ENCODE assay signal across 8 mouse cellular contexts in genomic region chr14:54653496-54653895, GRCm38 (mm10). TPM values are rescaled to one million over a fixed set of nuclear protein-coding genes. Genes with fewer than 3 reads are reported as not detected.
DNase-seq lines count a peak whose midpoint lies in the region; ATAC-seq and TF ChIP-seq lines count a peak whose summit lies in the region.

No protein-coding gene starts in this region.

- peaks cover 3% of the 10 kb centered on the region for H3K4me1 ChIP-seq in ES-Bruce4 (ENCODE audit: control insufficient read depth, insufficient read depth, low read length)
- H3K4me1 ChIP-seq in forebrain, embryonic 11.5 days (replicated peaks; ENCODE audit: control insufficient read depth, insufficient read depth, low read length): peaks cover 12% of the 10 kb centered on the region
- peaks cover 6% of the 10 kb centered on the region for H3K4me1 ChIP-seq in heart, postnatal 0 days (ENCODE audit: control insufficient read depth, insufficient read depth)
- peaks cover 42% of the 10 kb centered on the region for H3K4me1 ChIP-seq in liver, embryonic 15.5 days (replicated peaks)
- H3K4me1 ChIP-seq in neural tube, embryonic 11.5 days (ENCODE audit: control insufficient read depth, insufficient read depth, low read length): peaks cover 9% of the 10 kb centered on the region; the same call in 1 of the 2 replicates
- peaks cover 6% of the 10 kb centered on the region; the same call in 1 of the 2 replicates for H3K4me1 ChIP-seq in stomach, embryonic 16.5 days (ENCODE audit: control insufficient read depth, insufficient read depth, low read length)

- 0 out of 2 replicates have a peak, but pooled peaks have one; percentile 27 for TF ChIP-seq EP300 in ES-Bruce4 (IDR thresholded peaks at IDR 0.05; ENCODE audit: insufficient read depth, low read depth, low read length)
- no peak for TF ChIP-seq EP300 in heart, postnatal 0 days (IDR thresholded peaks at IDR 0.05; ENCODE audit: low read depth)

- TF ChIP-seq POLR2A in ES-Bruce4 (IDR thresholded peaks at IDR 0.05; ENCODE audit: insufficient read depth, low read length): peak; percentile 54

- no peaks in the 10 kb centered on the region for H3K27me3 ChIP-seq in ES-Bruce4 (ENCODE audit: control insufficient read depth, insufficient read depth, low read length, poor library complexity, severe bottlenecking)
- no peaks in the 10 kb centered on the region for H3K27me3 ChIP-seq in forebrain, embryonic 11.5 days (ENCODE audit: control insufficient read depth, insufficient read depth, low read length)
- no peaks in the 10 kb centered on the region for H3K27me3 ChIP-seq in heart, postnatal 0 days (ENCODE audit: control insufficient read depth, insufficient read depth, low read length)
- H3K27me3 ChIP-seq in liver, embryonic 15.5 days: no peaks in the 10 kb centered on the region
- H3K27me3 ChIP-seq in neural tube, embryonic 11.5 days (ENCODE audit: control insufficient read depth, insufficient read depth, low read length): no peaks in the 10 kb centered on the region
- H3K27me3 ChIP-seq in stomach, embryonic 16.5 days (ENCODE audit: control insufficient read depth, insufficient read depth, low read length): no peaks in the 10 kb centered on the region

- peaks cover 42% of the 10 kb centered on the region for H3K36me3 ChIP-seq in ES-Bruce4 (ENCODE audit: control insufficient read depth, insufficient read depth, low read length, poor library complexity, severe bottlenecking)
- peaks cover 19% of the 10 kb centered on the region for H3K36me3 ChIP-seq in forebrain, embryonic 11.5 days (ENCODE audit: control insufficient read depth, insufficient read depth, low read length)
- peaks cover 71% of the 10 kb centered on the region for H3K36me3 ChIP-seq in heart, postnatal 0 days (replicated peaks; ENCODE audit: control insufficient read depth, insufficient read depth, low read length)
- H3K36me3 ChIP-seq in liver, embryonic 15.5 days (replicated peaks): peaks cover 81% of the 10 kb centered on the region
- H3K36me3 ChIP-seq in neural tube, embryonic 11.5 days (ENCODE audit: control insufficient read depth, insufficient read depth, low read length): peaks cover 25% of the 10 kb centered on the region
- H3K36me3 ChIP-seq in stomach, embryonic 16.5 days (ENCODE audit: control insufficient read depth, insufficient read depth, low read length): peaks cover 31% of the 10 kb centered on the region

- peak overlapping the region; percentile 63 for H3K27ac ChIP-seq in ES-Bruce4 (ENCODE audit: insufficient read depth, low read length)
- H3K27ac ChIP-seq in forebrain, embryonic 11.5 days (ENCODE audit: low read depth, low read length): peak overlapping the region; percentile 81
- H3K27ac ChIP-seq in heart, postnatal 0 days (ENCODE audit: low read depth): peak overlapping the region; percentile 84
- H3K27ac ChIP-seq in liver, embryonic 15.5 days (replicated peaks): peak overlapping the region; percentile 81
- no peak overlapping the region; the same call in 1 of the 2 replicates for H3K27ac ChIP-seq in neural tube, embryonic 11.5 days (ENCODE audit: low read depth, low read length)
- H3K27ac ChIP-seq in stomach, embryonic 16.5 days (ENCODE audit: low read length): peak overlapping the region; percentile 68

- no peaks in the 10 kb centered on the region for H3K9me3 ChIP-seq in ES-Bruce4 (replicated peaks; ENCODE audit: control insufficient read depth, insufficient read depth, low read length, poor library complexity, severe bottlenecking)
- no peaks in the 10 kb centered on the region for H3K9me3 ChIP-seq in forebrain, embryonic 11.5 days (ENCODE audit: control insufficient read depth, low read length)
- H3K9me3 ChIP-seq in heart, postnatal 0 days (replicated peaks; ENCODE audit: control insufficient read depth, low read length): no peaks in the 10 kb centered on the region
- no peaks in the 10 kb centered on the region for H3K9me3 ChIP-seq in liver, embryonic 15.5 days (replicated peaks)
- no peaks in the 10 kb centered on the region for H3K9me3 ChIP-seq in neural tube, embryonic 11.5 days (ENCODE audit: control insufficient read depth, low read length)
- H3K9me3 ChIP-seq in stomach, embryonic 16.5 days (replicated peaks; ENCODE audit: control insufficient read depth, low read length): no peaks in the 10 kb centered on the region

- peak overlapping the region; percentile 100 for H3K4me3 ChIP-seq in ES-Bruce4 (ENCODE audit: low read depth, low read length)
- peak overlapping the region; percentile 75 for H3K4me3 ChIP-seq in forebrain, embryonic 11.5 days (ENCODE audit: low read depth, low read length)
- peak overlapping the region; percentile 69 for H3K4me3 ChIP-seq in heart, postnatal 0 days (ENCODE audit: low read depth, low read length)
- H3K4me3 ChIP-seq in liver, embryonic 15.5 days (replicated peaks): peak overlapping the region; percentile 66
- H3K4me3 ChIP-seq in neural tube, embryonic 11.5 days (ENCODE audit: low read depth, low read length): peak overlapping the region; percentile 58
- H3K4me3 ChIP-seq in stomach, embryonic 16.5 days (replicated peaks; ENCODE audit: low read length): peak overlapping the region; percentile 64

- H3K9ac ChIP-seq in ES-Bruce4 (ENCODE audit: low read depth, poor library complexity, severe bottlenecking): peak overlapping the region; percentile 99
- H3K9ac ChIP-seq in forebrain, embryonic 11.5 days (ENCODE audit: low read length): peak overlapping the region; percentile 90
- H3K9ac ChIP-seq in heart, postnatal 0 days (replicated peaks; ENCODE audit: low read depth, low read length): peak overlapping the region; percentile 79
- H3K9ac ChIP-seq in liver, embryonic 15.5 days: peak overlapping the region; percentile 61
- H3K9ac ChIP-seq in neural tube, embryonic 11.5 days (ENCODE audit: low read length): peak overlapping the region; percentile 70
- H3K9ac ChIP-seq in stomach, embryonic 16.5 days (ENCODE audit: low read length): peak overlapping the region; percentile 80

- WGBS in forebrain, embryonic 11.5 days: under 1% methylated on average over 12 of the region's 12 CpGs
- WGBS in heart, postnatal 0 days: 0% methylated on average over 12 of the region's 12 CpGs
- WGBS in liver, embryonic 15.5 days (ENCODE audit: insufficient replicate concordance): 0% methylated on average over 12 of the region's 12 CpGs
- under 1% methylated on average over 12 of the region's 12 CpGs for WGBS in neural tube, embryonic 11.5 days
- WGBS in stomach, embryonic 16.5 days: 0% methylated on average over 12 of the region's 12 CpGs

- DNase-seq in c-Kit-positive CD71-positive TER-119-negative erythroid progenitor cells, embryonic 14.5 days (ENCODE audit: low read depth): peak; percentile 81
- DNase-seq in forebrain, embryonic 11.5 days (ENCODE audit: low spot score): peak; percentile 93
- peak; percentile 97 for DNase-seq in heart, postnatal 0 days (ENCODE audit: low spot score)
- DNase-seq in kidney, postnatal 36 days: peak; percentile 91 to 95
- peak; percentile 87 for DNase-seq in neural tube, embryonic 11.5 days (ENCODE audit: low spot score)

- H3K4me2 ChIP-seq in forebrain, embryonic 11.5 days (ENCODE audit: low read depth, low read length, severe bottlenecking): peak overlapping the region; percentile 65
- peak overlapping the region; percentile 86 for H3K4me2 ChIP-seq in heart, postnatal 0 days (ENCODE audit: low read depth, low read length)
- H3K4me2 ChIP-seq in liver, embryonic 15.5 days: peak overlapping the region; percentile 77
- H3K4me2 ChIP-seq in neural tube, embryonic 11.5 days (ENCODE audit: low read depth): peak overlapping the region; percentile 69
- H3K4me2 ChIP-seq in stomach, embryonic 16.5 days (ENCODE audit: low read depth, low read length): peak overlapping the region; percentile 75

- peak; percentile 90 for ATAC-seq in forebrain, embryonic 11.5 days (replicated peaks; ENCODE audit: low FRiP score)
- peak; percentile 95 for ATAC-seq in heart, postnatal 0 days (ENCODE audit: insufficient read depth, low read depth)
- peak; percentile 84 for ATAC-seq in liver, embryonic 15.5 days (ENCODE audit: insufficient read depth)
- peak; percentile 79 for ATAC-seq in neural tube, embryonic 11.5 days (ENCODE audit: insufficient read depth, low FRiP score, low TSS enrichment)
- ATAC-seq in stomach, embryonic 16.5 days (ENCODE audit: insufficient read depth, low FRiP score): peak; percentile 87

- TF ChIP-seq CTCF in ES-Bruce4 (IDR thresholded peaks at IDR 0.05; ENCODE audit: low read depth, low read length): no peak
- TF ChIP-seq CTCF in heart, postnatal 0 days (IDR thresholded peaks at IDR 0.05; ENCODE audit: low read depth): 0 out of 2 replicates have a peak, but pooled peaks have one; percentile 4

RNA-seq across cellular contexts. Expression of gene Cdh24, which starts 12.3 kb away (rescaled TPM):
- 6.0 and 6.4 TPM in 2 replicates for polyA plus RNA-seq in ES-Bruce4 (2011; ENCODE audit: insufficient read depth, insufficient read length, low read depth, missing spikeins)
- 10.5 and 12.3 TPM in 2 replicates for polyA plus RNA-seq in forebrain, embryonic 11.5 days (2014; fragmentation: Nextera tagmentation; extraction: Ambion mirVana)
- total RNA-seq in heart, postnatal 0 days (2014; rRNA removed; ENCODE audit: low replicate concordance): 6.2 and 7.0 TPM in 2 replicates
- polyA plus RNA-seq in heart, postnatal 0 days (2015; fragmentation: Nextera tagmentation; extraction: Ambion mirVana): 0.41 and 0.47 TPM in 2 replicates
- 0.16 and 0.35 TPM in 2 replicates for polyA plus RNA-seq in liver, embryonic 15.5 days (2015; fragmentation: Nextera tagmentation; extraction: Ambion mirVana)
- 6.8 and 9.7 TPM in 2 replicates for polyA plus RNA-seq in neural tube, embryonic 11.5 days (2014; fragmentation: Nextera tagmentation; extraction: Ambion mirVana)
- polyA plus RNA-seq in stomach, embryonic 16.5 days (2015; fragmentation: Nextera tagmentation; extraction: Ambion mirVana): 1.6 and 2.2 TPM in 2 replicates

RNA-seq across cellular contexts. Expression of gene Gm17606, which starts 12.7 kb away (rescaled TPM):
- polyA plus RNA-seq in ES-Bruce4 (2011; ENCODE audit: insufficient read depth, insufficient read length, low read depth, missing spikeins): not detected in 2 replicates
- not detected in 2 replicates for polyA plus RNA-seq in forebrain, embryonic 11.5 days (2014; fragmentation: Nextera tagmentation; extraction: Ambion mirVana)
- not detected in 2 replicates for total RNA-seq in heart, postnatal 0 days (2014; rRNA removed; ENCODE audit: low replicate concordance)
- polyA plus RNA-seq in heart, postnatal 0 days (2015; fragmentation: Nextera tagmentation; extraction: Ambion mirVana): not detected in 2 replicates
- not detected in 2 replicates for polyA plus RNA-seq in liver, embryonic 15.5 days (2015; fragmentation: Nextera tagmentation; extraction: Ambion mirVana)
- not detected in 2 replicates for polyA plus RNA-seq in neural tube, embryonic 11.5 days (2014; fragmentation: Nextera tagmentation; extraction: Ambion mirVana)
- not detected in 2 replicates for polyA plus RNA-seq in stomach, embryonic 16.5 days (2015; fragmentation: Nextera tagmentation; extraction: Ambion mirVana)

RNA-seq across cellular contexts. Expression of gene Psmb11, which starts 32.3 kb away (rescaled TPM):
- 0.21 and 0.64 TPM in 2 replicates for polyA plus RNA-seq in ES-Bruce4 (2011; ENCODE audit: insufficient read depth, insufficient read length, low read depth, missing spikeins)
- polyA plus RNA-seq in forebrain, embryonic 11.5 days (2014; fragmentation: Nextera tagmentation; extraction: Ambion mirVana): 0.05 TPM in 1 of 2 replicates, not detected in the other
- total RNA-seq in heart, postnatal 0 days (2014; rRNA removed; ENCODE audit: low replicate concordance): not detected in 2 replicates
- polyA plus RNA-seq in heart, postnatal 0 days (2015; fragmentation: Nextera tagmentation; extraction: Ambion mirVana): not detected in 2 replicates
- not detected in 2 replicates for polyA plus RNA-seq in liver, embryonic 15.5 days (2015; fragmentation: Nextera tagmentation; extraction: Ambion mirVana)
- polyA plus RNA-seq in neural tube, embryonic 11.5 days (2014; fragmentation: Nextera tagmentation; extraction: Ambion mirVana): 0.08 TPM in 1 of 2 replicates, not detected in the other
- polyA plus RNA-seq in stomach, embryonic 16.5 days (2015; fragmentation: Nextera tagmentation; extraction: Ambion mirVana): not detected in 2 replicates

RNA-seq across cellular contexts. Expression of gene 1700123O20Rik, which starts 32.5 kb away (rescaled TPM):
- polyA plus RNA-seq in ES-Bruce4 (2011; ENCODE audit: insufficient read depth, insufficient read length, low read depth, missing spikeins): 25.9 and 26.4 TPM in 2 replicates
- polyA plus RNA-seq in forebrain, embryonic 11.5 days (2014; fragmentation: Nextera tagmentation; extraction: Ambion mirVana): 89.9 and 94.4 TPM in 2 replicates
- total RNA-seq in heart, postnatal 0 days (2014; rRNA removed; ENCODE audit: low replicate concordance): 15.4 and 27.8 TPM in 2 replicates
- polyA plus RNA-seq in heart, postnatal 0 days (2015; fragmentation: Nextera tagmentation; extraction: Ambion mirVana): 39.1 and 40.8 TPM in 2 replicates
- 39.3 and 39.5 TPM in 2 replicates for polyA plus RNA-seq in liver, embryonic 15.5 days (2015; fragmentation: Nextera tagmentation; extraction: Ambion mirVana)
- 94.3 and 103 TPM in 2 replicates for polyA plus RNA-seq in neural tube, embryonic 11.5 days (2014; fragmentation: Nextera tagmentation; extraction: Ambion mirVana)
- polyA plus RNA-seq in stomach, embryonic 16.5 days (2015; fragmentation: Nextera tagmentation; extraction: Ambion mirVana): 68.3 and 76.6 TPM in 2 replicates

RNA-seq across cellular contexts. Expression of gene Acin1, which starts 33.2 kb away (rescaled TPM):
- polyA plus RNA-seq in ES-Bruce4 (2011; ENCODE audit: insufficient read depth, insufficient read length, low read depth, missing spikeins): 299 and 323 TPM in 2 replicates
- 150 and 160 TPM in 2 replicates for polyA plus RNA-seq in forebrain, embryonic 11.5 days (2014; fragmentation: Nextera tagmentation; extraction: Ambion mirVana)
- 54.8 and 69.7 TPM in 2 replicates for total RNA-seq in heart, postnatal 0 days (2014; rRNA removed; ENCODE audit: low replicate concordance)
- 56.0 and 57.5 TPM in 2 replicates for polyA plus RNA-seq in heart, postnatal 0 days (2015; fragmentation: Nextera tagmentation; extraction: Ambion mirVana)
- polyA plus RNA-seq in liver, embryonic 15.5 days (2015; fragmentation: Nextera tagmentation; extraction: Ambion mirVana): 47.3 and 48.7 TPM in 2 replicates
- polyA plus RNA-seq in neural tube, embryonic 11.5 days (2014; fragmentation: Nextera tagmentation; extraction: Ambion mirVana): 118 and 122 TPM in 2 replicates
- 89.1 and 101 TPM in 2 replicates for polyA plus RNA-seq in stomach, embryonic 16.5 days (2015; fragmentation: Nextera tagmentation; extraction: Ambion mirVana)
